Mouse (Mus musculus) hindbrain, embryonic 16.5 days (tissue): Measurements from ENCODE around the gene Ifi209. TPM values are rescaled to one million over a fixed set of nuclear protein-coding genes. Genes with fewer than 3 reads are reported as not detected.
"Not testable (repeated sequence)": the region's sequence is repeated elsewhere in the genome, so short reads cannot be mapped to it uniquely, and the experiment has no call there.

Experiments used
- ATAC-seq: fragments of 200-750 bp; cut with Nextera tagmentation; 2 replicates; pipeline ENCODE4 v1.8.0; 2017; ENCODE audit warnings: moderate TSS enrichment, moderate library complexity
- H3K27ac ChIP-seq: fragments of 300-500 bp; sonication (generic); 2 replicates; pipeline ENCODE4 v1.5.1; 2014; ENCODE audit warnings: low read depth, mild to moderate bottlenecking, control low read depth, low read length, moderate library complexity
- H3K27me3 ChIP-seq: fragments of 300-500 bp; sonication (generic); replicated peaks from 2 replicates; pipeline ENCODE4 v1.6.1; 2014; ENCODE audit warnings: low read length; ENCODE audit not compliant: control insufficient read depth, insufficient read depth
- H3K36me3 ChIP-seq: fragments of 300-500 bp; sonication (generic); 2 replicates; pipeline ENCODE4 v1.6.1; 2014; ENCODE audit warnings: mild to moderate bottlenecking, low read length, moderate library complexity, mixed read lengths; ENCODE audit not compliant: control insufficient read depth, insufficient read depth
- H3K4me1 ChIP-seq: fragments of 300-500 bp; sonication (generic); 2 replicates; pipeline ENCODE4 v1.6.1; 2014; ENCODE audit warnings: low read depth, low read length; ENCODE audit not compliant: control insufficient read depth, insufficient read depth
- H3K4me2 ChIP-seq: fragments of 300-500 bp; sonication (generic); 2 replicates; pipeline ENCODE4 v1.6.1; 2014; ENCODE audit warnings: mild to moderate bottlenecking, low read length, control low read depth, moderate library complexity
- H3K4me3 ChIP-seq: fragments of 300-500 bp; sonication (generic); 2 replicates; pipeline ENCODE4 v1.5.1; 2014; ENCODE audit warnings: mild to moderate bottlenecking, low read length, control low read depth, moderate library complexity
- H3K9ac ChIP-seq: fragments of 300-500 bp; sonication (generic); 2 replicates; pipeline ENCODE4 v1.6.1; 2014; ENCODE audit warnings: low read depth, mild to moderate bottlenecking, control low read depth, low read length, moderate library complexity
- H3K9me3 ChIP-seq: fragments of 300-500 bp; sonication (generic); 2 replicates; pipeline ENCODE4 v1.6.1; 2014; ENCODE audit warnings: mild to moderate bottlenecking, low read length, moderate library complexity; ENCODE audit not compliant: control insufficient read depth
- WGBS: fragments of 180-500 bp; shearing (Covaris S2); extraction: QIAGEN DNeasy Blood & Tissue Kit; methylation state at CpG from one replicate; pipeline ENCODE4 v1.1.7; 2014; 5-methylcytosine and 5-hydroxymethylcytosine counted together
- polyA plus RNA-seq: library from polyadenylated mRNA; unstranded; fragments of >200 nt; fragmentation: Nextera tagmentation; extraction: Ambion mirVana; gene quantifications from 2 replicates; pipeline ENCODE4 v1.2.1, GENCODE M21; 2015

Ifi209 gene
- polyA plus RNA-seq, result 0.09 and 0.11 TPM in 2 replicates

DNA sequence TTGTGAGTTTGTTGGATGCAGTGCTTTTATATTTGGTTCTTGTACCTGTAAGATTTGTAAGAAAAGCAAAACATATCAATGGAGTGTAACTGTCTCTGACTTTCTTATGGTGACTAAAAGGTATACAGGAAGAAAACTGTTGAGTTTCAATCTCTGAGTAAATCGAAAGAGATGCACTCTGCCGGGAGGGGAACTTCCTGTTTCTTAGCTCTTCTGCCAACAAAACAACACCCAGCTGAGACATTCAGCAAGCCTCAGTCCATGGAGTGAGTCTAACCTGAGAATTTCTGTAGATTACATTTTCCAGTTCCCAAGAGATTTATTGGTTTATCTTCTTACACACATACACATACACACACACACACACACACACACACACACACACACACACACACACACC, at the start of gene Ifi209:
TSS of gene Ifi209 (plus strand) at position 296 of the 400 bp plus-strand sequence.
- WGBS, result 86% methylated on average over 2 of the region's 2 CpGs
- not testable (repeated sequence) for H3K4me3 ChIP-seq, ATAC-seq, H3K27me3 ChIP-seq, H3K4me1 ChIP-seq, H3K27ac ChIP-seq, H3K9ac ChIP-seq, H3K9me3 ChIP-seq, H3K4me2 ChIP-seq, H3K36me3 ChIP-seq

DNA sequence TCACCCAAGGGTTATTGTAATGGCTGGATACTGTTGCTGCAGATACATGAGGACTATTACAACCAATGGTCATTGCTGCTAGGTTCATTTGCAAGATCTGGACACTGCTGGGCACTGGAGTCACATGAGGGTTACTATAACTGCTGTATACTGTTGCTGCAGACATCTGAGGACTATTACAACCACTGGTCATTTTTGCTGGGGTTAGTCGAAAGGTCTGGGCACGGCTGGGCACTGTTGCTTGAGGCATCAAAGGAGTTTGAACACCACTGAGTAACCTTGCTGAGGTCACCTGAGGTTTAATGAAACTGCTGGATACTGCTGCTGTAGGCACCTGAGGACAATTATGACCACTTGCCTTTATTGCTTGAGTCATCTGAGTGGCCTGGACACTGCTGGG, 41.0 kb upstream of the Ifi209 start:
- WGBS, result 87% methylated on average over 2 of the region's 2 CpGs
- not testable (repeated sequence) for H3K36me3 ChIP-seq, H3K4me1 ChIP-seq, H3K4me3 ChIP-seq, H3K27ac ChIP-seq, H3K9me3 ChIP-seq, H3K27me3 ChIP-seq, H3K9ac ChIP-seq, ATAC-seq, H3K4me2 ChIP-seq

DNA sequence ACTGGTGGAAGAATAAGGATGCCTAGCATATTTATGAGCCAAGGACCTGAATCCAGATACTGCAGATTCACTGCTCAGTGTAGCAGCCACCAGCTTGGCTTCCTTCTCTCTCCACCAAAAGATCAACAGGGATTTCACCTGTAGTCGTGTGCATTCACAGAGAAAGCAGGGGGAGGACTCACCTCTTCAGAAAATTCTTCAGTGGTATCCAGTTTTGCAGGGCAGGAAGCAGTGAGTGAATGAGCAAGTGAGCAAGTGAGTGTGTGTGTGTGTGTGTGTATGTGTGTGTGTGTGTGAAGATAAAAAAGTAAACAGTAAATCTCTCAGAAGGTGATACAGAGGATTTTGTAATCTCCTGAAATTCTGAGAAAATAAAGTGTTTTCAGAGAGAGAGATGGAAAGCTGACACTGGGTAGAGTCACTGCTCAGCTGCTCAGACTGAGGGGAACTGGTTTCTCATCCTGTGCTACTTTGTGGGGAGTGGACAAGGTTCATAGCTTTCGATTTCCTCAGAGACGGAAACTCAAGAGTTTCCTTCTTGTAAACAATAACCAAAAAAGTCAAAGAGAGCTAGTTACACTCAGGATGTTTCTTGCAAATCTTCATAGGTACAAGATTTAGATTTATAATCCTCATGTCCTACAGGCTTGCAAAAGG, 31.8 kb upstream of the Ifi209 start, which contains the start of gene Ifi213:
TSS of gene Ifi213 (minus strand) at position 437 of the 657 bp plus-strand sequence.
- not testable (repeated sequence) for H3K27ac ChIP-seq, H3K4me2 ChIP-seq, H3K9ac ChIP-seq, H3K4me1 ChIP-seq, H3K36me3 ChIP-seq, H3K27me3 ChIP-seq, H3K9me3 ChIP-seq, ATAC-seq, H3K4me3 ChIP-seq
- 93% methylated on average over 3 of the region's 3 CpGs for WGBS

DNA sequence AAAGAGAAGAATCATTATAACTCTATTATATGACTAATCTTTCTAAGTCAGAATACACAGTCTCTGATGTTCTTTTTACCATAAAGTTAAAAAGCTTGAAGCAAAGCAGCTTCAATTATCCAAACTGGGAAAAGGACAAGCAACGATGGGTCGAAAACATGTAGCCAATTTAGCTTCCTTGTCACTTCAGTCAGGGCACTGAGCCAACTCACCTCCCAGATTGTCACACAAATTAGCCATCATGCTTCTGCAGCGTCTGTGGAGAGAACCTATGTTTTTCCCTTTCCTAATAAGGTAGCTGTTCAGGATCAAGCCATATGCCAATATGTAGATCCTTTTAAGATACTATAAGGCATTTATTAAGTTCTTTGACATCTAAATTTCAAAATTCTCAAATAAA, 20.4 kb upstream of the Ifi209 start:
- H3K4me2 ChIP-seq, H3K4me3 ChIP-seq, ATAC-seq, H3K4me1 ChIP-seq, H3K27ac ChIP-seq, H3K36me3 ChIP-seq, H3K27me3 ChIP-seq, H3K9ac ChIP-seq, H3K9me3 ChIP-seq: not testable (repeated sequence)
- 56% methylated on average over 3 of the region's 3 CpGs for WGBS

DNA sequence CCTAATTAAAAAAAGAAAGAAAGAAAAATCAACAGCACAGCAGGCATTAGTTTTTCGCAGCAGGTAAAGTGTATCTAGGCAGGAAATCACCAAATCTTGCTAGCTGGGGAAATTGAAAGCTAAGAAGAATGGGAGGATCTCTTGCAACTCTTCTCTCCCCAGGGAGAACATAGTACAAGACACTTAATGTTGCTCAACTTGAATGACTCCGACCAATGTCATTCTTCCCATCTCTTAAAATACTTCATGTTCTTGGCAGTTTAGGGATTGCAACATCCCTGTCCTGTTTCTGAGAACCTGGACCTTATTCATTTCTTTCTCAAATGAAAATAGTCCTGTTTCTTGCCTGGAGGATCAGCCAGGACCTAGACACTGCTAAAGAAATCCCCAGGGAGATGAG, 8.5 kb upstream of the Ifi209 start:
- not testable (repeated sequence) for H3K27ac ChIP-seq, H3K4me3 ChIP-seq, H3K9ac ChIP-seq, ATAC-seq, H3K36me3 ChIP-seq, H3K9me3 ChIP-seq, H3K27me3 ChIP-seq, H3K4me2 ChIP-seq, H3K4me1 ChIP-seq
- WGBS, result 82% methylated on average over 2 of the region's 2 CpGs

DNA sequence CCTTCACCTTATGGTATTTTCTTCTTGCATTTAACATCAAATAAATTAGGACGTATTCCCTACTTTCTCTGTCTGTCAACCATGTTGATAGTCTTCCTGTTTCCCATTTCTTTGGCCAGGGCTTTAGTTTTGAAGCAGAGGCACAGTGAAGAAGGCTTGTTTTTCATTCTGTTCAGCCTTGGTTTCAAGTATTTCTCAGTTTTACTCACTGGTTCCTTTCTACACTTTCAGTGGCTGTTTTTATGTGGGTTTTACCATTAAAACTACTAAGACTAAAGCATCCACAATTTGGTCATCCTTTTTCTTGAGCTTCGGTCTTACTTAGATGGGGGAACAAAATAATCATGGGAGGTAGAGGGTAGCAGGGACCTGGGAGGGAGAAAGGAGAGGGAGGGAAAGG, 6.7 kb upstream of the Ifi209 start:
- Histone ChIP-seq H3K4me3 (no peak overlapping the region), H3K4me2 (no peak overlapping the region), H3K36me3 (no peaks in the 10 kb centered on the region), H3K9me3 (no peaks in the 10 kb centered on the region), H3K4me1 (no peaks in the 10 kb centered on the region), H3K27ac (no peak overlapping the region), H3K9ac (no peak overlapping the region), H3K27me3 (no peaks in the 10 kb centered on the region)
- no peak for ATAC-seq
- 94% methylated on average over 2 of the region's 2 CpGs for WGBS

DNA sequence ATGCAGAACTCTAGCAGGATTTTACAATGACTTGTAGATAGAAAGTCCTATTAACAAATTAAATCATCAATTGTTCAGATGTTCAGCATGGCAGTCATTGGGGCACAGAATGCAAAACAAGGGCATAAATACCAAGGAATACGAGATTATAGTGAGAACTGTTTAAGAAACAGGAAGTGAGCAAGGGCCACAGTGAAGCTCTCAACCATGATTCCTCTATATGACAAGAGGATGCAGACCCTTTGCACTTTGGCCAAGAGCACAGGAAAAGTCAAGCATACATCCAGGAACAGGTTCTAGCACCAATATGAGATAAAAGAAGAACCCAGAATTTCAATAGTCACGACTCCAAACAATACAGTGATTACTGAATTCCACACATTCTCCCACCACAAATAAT, 4.0 kb upstream of the Ifi209 start:
- no peak overlapping the region for H3K4me3 ChIP-seq
- WGBS, result 80% methylated on average over 2 of the region's 2 CpGs
- no peak for ATAC-seq

DNA sequence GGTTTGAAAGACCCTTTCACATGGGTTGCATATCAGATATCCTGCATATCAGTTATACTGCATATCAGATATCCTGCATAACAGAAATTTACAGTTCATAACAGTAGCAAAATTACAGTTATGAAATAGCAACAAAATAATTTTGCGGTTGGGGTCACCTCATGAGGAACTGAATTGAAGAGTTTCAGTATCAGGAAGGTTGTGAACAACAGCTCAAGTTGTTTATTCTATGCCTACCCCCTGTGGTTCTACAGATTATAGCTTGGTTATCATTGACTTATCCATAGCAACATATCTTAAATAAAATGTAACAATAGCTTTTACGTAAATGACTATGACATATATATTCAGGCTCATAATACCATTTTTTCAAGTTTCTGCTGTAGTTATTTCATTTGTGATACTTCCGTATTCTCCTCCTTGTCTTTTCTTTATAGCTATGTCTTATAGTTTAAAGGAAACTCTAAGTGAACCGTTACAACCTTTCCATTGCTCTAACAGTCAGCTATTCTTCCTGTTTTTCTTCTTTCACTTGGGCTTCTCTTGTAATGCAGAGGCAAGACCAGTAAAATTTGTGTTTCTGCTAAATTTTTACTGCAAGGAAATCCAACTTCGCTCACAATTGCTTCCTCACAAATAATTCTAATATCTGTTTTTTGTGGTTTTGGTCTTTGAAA, 3.4 kb downstream of the Ifi209 start:
- H3K27me3 ChIP-seq, result no peaks in the 10 kb centered on the region
- no peaks in the 10 kb centered on the region for H3K36me3 ChIP-seq
- WGBS, result 89% methylated on average over 5 of the region's 5 CpGs
- no peak for ATAC-seq
- no peak overlapping the region for H3K4me2 ChIP-seq
- H3K27ac ChIP-seq, result no peak overlapping the region
- H3K4me3 ChIP-seq, result no peak overlapping the region
- H3K9ac ChIP-seq, result no peak overlapping the region
- H3K9me3 ChIP-seq, result no peaks in the 10 kb centered on the region
- H3K4me1 ChIP-seq, result no peaks in the 10 kb centered on the region

More for the DNA sequence above, 4.0 kb upstream of the Ifi209 start:
- Histone ChIP-seq H3K36me3 (no peaks in the 10 kb centered on the region), H3K4me1 (no peaks in the 10 kb centered on the region), H3K4me2 (no peak overlapping the region), H3K27ac (no peak overlapping the region), H3K9ac (no peak overlapping the region), H3K27me3 (no peaks in the 10 kb centered on the region), H3K9me3 (no peaks in the 10 kb centered on the region)

DNA sequence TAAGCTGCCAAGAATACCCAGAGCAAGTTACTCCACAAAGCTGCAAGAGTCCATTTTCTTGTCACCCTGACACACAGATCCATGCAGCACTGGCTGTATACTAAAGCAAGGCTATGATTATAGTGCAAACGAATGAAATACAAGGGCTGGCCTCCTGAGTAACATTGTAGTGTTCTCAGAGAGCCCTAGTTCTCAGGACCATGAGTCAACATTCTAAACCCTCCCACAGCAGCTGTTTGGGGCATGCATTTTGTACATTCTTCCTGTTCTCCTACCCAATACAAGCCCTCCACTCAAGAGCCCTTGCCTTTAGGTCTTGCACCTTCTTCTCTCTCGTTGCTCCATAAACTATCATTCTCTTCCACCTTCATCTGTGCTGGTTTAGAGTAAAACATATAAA, 14.7 kb downstream of the Ifi209 start:
- Histone ChIP-seq H3K4me2 (no peak overlapping the region), H3K27ac (no peak overlapping the region), H3K36me3 (no peaks in the 10 kb centered on the region), H3K27me3 (no peaks in the 10 kb centered on the region), H3K4me3 (no peak overlapping the region), H3K9ac (no peak overlapping the region), H3K9me3 (no peaks in the 10 kb centered on the region), H3K4me1 (no peaks in the 10 kb centered on the region)
- whole genome bisulfite sequencing, result 77% methylated on average over 2 of the region's 2 CpGs
- no peak for ATAC-seq
